Mouse (Mus musculus): ENCODE measurements around the gene Hk1.
"Not testable (repeated sequence)": the region's sequence is repeated elsewhere in the genome, so short reads cannot be mapped to it uniquely, and the experiment has no call there.

Hk1 gene

DNA sequence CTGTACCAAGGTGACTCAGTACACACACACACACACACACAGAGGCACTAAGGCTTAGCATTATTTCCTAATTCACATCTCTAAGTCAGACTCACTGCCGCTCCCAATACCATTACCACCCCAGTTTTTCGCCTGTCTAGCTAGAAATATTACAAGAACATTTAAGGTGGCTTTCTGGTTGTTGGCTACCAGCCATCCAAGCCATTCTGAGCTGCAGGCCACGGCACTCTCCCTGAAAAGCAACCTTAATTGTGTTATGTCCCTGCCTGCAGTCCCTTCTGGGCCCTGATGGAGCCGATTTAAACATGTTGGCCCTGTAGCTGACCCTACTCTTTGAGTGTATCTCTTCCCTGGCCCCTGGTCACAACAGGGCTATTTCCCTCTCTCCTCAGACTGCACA, 37.8 kb downstream of the Hk1 start:
- in situ Hi-C loops (cut with MboI, MseI), result no loop called here

GRCm38 (mm10) chr10:62340991-62341390, 38.7 kb downstream of the Hk1 start:
- in situ Hi-C loops (cut with MboI, MseI), result no loop called here

DNA sequence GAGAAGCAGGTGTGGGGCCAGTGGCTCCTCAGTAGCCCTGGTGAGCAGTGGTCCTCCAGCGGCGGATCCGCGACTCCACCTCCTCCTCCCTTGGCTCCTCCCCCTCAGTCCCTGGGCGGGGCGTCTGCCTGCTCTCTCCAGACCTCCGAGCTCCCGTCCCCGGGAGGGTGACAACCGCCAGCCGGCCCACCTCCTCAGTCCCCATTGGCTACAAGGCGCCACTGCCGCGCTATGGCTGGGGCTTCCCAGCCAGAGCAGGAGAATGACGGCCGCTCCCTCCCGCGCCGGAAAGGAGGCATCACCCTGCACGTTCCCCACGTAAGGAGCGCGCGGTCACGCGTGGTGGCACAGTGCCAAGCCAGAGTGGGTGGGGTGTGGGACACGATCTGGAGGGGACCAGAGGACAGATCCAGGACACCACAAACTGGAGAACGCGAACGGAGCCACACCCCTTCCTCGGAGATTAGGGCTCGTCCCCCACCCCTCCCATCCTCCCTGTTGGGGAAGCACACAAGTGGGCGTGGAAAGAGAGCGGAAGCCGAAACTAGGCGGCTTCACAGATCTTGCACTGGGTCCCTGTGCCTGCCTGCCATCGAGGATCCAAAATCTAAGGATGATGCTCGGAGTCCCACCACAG, 39.5 kb downstream of the Hk1 start:
- in situ Hi-C loops (cut with MboI, MseI), result no loop called here

GRCm38 (mm10) chr10:62339211-62340094, 40.3 kb downstream of the Hk1 start:
- in situ Hi-C loops (cut with MboI, MseI), result no loop called here

GRCm38 (mm10) chr10:62338626-62339025, 41.1 kb downstream of the Hk1 start:
- in situ Hi-C loops (cut with MboI, MseI), result no loop called here

DNA sequence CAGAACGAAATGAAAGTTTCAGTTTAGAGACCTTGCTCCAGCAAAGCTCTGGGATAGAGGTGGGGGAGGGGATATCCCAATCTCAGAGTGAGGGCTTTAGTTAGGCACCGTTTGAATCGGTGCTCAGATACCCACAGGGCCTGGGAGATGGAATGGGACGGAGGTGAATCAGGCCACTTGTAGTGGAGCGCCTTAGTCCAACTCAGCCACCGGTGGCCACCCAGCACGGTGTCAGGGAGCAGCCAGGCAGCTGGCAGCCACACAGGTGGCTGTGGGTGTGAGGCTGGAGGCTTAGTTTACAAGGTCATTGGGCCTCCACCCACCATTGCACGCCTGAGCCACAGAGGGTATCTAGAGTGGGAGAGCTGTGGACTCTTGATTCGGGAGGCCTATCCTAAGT, 41.5 kb downstream of the Hk1 start:
- in situ Hi-C loops (cut with MboI, MseI), result no loop called here

DNA sequence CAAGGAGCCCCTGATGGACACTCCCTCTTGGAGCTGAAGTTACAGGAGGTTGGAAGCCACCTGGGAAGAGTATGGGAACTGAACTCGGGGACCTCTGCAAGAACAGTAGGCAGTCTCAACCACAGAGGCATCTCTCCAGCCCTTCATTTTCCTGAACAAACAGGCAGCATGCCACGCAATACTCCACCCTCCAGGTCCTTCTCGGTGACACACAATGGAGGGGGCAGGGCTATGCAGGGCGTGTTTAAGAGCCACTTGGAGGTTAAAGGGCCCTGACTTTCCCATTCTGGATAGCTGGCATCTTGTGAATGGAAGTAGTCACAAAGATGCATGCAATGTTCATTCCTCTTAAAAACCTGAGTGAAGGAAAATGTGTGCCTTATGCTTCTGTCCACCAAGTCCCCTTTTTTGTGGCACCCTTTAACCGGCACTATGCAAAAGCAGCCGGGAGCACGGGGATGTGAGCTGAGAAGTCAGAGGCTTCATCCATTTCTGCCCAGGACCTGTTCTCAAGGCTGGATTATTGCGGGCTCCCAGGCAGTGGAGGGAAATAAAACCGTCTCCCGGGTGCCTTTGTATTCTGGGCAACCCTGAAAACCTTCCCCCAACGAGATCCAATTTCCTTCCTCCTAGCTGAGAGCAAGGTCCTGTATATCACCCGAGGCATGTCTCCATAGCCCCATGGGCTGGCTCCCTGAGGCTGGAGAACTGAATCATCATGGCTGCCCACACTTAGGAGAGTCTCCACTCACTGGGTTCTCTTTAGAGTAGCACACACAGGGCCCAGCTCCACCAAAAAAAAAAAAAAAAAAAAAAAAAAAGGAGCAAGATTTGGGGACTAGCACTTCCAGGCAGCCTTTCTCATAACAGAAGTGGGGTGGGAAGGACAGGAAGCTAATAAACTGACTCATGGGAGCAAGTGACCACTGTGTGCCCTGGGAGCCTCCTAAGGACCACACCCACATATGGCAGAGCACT, 42.8 kb downstream of the Hk1 start:
- in situ Hi-C loops (cut with MboI, MseI), result no loop called here

GRCm38 (mm10) chr10:62335423-62335776, 44.3 kb downstream of the Hk1 start:
- in situ Hi-C loops (cut with MboI, MseI), result no loop called here

DNA sequence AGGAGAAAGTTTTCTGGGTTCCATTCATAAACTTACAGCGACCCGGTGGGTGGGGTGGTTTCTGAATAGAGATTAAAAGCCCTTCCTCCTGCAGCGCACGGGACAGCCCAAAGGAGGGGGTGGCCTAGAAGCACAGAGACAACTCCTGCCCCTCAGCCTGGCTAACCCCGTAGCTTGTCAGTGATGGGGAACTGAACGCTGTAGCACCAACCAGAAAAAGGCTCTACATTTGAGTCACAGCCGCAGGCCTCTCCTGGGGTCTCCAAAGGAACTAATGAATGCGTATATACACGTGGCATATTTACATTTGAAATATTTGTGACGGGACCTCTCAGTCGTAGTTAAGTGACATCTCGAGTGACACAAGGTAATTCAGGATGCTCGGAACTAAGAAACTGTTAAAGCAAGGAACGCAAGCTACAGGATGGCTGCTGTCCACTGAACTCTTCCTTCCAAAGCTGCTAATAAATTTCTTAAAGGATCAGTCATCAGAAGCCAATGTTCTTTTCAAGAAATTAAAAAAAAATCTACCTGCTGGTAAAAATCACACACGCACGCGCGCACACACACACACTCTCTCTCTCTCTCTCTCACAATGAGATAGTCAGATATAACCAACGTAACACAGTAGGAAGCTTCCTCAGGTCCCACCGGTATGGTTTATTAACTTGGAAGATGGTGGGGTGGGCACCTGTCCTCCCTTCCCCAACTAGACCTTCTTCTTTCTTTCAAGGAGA, 44.9 kb downstream of the Hk1 start:
- in situ Hi-C loops (cut with MboI, MseI), result no loop called here

- in situ Hi-C loops (cut with MboI, MseI), result no loop called here
Observed at GRCm38 (mm10) chr10:62333269-62333668, 46.4 kb downstream of the Hk1 start.

DNA sequence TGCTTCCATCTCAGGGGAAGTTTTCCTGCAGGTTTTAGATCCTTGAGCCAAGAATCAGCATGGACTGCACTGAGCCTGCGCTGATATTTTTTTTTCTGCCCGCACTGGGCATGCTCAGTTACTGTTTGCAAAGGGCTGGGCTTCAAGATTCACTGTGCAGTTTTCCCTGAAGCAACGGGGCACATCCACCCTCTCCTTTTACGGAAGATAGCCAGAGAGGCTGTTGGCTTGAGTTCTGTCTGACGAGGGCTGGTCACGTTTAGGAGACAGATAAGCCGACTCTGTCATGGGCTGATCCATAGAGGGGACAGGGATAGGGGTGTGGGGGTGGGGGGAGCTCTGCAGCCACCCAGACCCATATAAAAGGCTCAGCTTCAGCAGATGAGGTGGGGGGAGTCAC, 47.2 kb downstream of the Hk1 start:
- in situ Hi-C loops (cut with MboI, MseI), result no loop called here

DNA sequence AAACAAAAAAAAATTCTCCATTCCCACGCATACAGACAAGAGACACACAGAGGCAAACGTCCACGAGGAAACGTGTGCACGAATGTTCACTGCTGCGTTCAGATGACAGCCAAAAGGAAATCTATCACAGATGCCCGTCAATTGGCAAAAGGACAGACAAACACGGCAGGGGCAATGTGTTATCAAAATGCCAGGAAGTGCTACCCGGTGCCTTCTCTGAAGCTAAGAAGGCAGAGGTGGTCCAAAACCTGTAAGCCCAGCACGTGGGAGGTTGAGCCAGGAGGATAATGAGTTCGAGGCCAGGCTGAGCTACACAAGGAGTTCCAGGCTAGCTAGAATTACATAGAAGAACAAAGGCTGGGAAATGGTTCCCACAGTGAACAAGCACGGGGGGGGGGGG, 47.9 kb downstream of the Hk1 start:
- in situ Hi-C loops (cut with MboI, MseI), result no loop called here

DNA sequence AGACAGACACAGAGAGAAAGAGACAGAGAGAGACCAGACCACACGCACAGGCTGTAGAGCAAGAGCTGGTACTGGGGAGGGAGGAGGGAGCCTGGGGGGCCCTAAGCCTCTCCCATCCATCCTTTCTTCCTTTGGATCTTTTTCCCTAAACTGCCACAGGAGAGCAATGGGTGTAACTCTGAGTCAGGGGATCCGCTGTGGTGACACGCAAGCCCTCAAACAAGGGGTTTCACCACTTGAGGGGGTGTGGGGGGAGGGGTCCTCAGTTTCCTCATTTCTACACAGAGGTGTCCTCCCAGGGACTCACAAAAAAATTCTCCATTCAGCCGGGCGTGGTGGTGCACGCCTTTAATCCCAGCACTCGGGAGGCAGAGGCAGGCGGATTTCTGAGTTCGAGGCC, 48.4 kb downstream of the Hk1 start:
- in situ Hi-C loops (cut with MboI, MseI), result no loop called here

DNA sequence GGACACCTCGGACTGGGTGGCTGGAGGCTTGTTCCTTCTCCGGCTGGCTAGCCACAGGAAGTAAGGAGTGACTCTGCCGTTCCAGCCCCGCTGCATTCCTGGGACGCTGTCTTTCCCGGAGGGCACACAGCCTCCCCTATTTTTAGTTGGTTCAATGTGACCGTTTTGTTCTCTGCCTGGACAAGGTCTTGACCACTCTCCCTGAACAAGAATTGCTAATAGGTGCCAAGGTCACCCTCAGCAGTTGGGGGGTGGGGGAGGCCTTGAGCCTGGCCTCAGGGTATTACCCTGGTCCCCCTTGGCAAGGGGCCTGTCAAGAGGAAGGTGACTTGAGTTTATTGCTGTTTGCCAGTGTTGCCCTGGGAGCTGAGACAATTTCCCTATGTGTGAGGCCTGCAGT, 49.9 kb downstream of the Hk1 start:
- in situ Hi-C loops (cut with MboI, MseI), result no loop called here

DNA sequence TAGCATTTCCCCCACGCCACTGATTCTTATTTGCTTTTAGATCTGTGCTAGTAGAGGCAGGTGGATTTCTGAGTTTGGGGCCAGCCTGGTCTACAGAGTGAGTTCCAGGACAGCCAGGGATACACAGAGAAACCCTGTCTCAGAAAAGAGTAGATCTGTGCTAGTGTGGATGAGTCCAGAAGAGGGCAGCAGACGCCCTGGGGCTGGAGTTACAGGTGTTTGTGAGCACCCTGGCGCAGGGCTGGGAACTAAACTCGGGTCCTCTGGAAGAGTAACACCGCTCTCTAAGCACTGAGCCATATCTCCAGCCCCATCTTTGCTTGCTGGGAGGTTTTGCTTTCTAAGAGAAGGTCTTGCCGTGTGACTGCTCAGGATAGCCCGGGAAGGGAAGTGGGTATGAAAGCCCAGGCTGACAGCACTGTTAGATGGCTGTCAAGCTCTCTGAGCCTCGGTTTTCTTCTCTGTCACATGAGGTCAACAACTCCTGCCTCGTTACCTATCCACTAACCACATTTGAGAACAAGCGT, 50.8 kb downstream of the Hk1 start:
- in situ Hi-C loops (cut with MboI, MseI), result no loop called here

- in situ Hi-C loops (cut with MboI, MseI), result no loop called here
Observed at GRCm38 (mm10) chr10:62327572-62328317, 52.0 kb downstream of the Hk1 start.

GRCm38 (mm10) chr10:62326818-62327571, 52.7 kb downstream of the Hk1 start:
- in situ Hi-C loops (cut with MboI, MseI), result no loop called here

GRCm38 (mm10) chr10:62326002-62326401, 53.7 kb downstream of the Hk1 start:
- in situ Hi-C loops (cut with MboI, MseI), result no loop called here

DNA sequence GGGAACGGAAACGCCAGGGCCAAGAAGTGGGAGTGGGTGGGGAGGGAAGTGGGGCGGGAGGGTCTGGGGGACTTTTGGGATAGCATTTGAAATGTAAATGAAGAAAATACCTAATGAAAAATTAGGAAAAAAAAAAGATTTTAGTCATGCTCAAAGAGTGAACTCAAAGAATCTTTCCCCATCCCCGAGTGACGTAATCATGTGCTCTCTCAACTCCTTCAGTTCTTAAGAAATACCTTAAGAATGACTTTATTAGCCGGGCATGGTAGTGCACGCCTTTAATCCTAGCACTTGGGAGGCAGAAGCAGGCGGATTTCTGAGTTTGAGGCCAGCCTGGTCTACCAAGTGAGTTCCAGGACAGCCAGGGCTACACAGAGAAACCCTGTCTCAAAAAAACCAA, 56.9 kb downstream of the Hk1 start:
- in situ Hi-C loops (cut with MboI, MseI), result not testable (repeated sequence)

- in situ Hi-C loops (cut with MboI, MseI), result no loop called here
Observed at GRCm38 (mm10) chr10:62321457-62321856, 58.3 kb downstream of the Hk1 start.
